Mouse (Mus musculus) embryonic fibroblast, embryonic 13.5 days (primary cell): ENCODE measurements at regions not wholly inside any gene's neighbourhood (a gene's known extent, or its start where the extent isn't known, plus 50 kb on each side); places are given as distances from the start of the nearest gene placed in this dataset.

ENCODE experiments used
- CTCF ChIP-seq: IDR thresholded peaks from 2 replicates; pipeline ENCODE4 v1.5.1; 2011; ENCODE audit warnings: mild to moderate bottlenecking, control low read depth, low read length, moderate library complexity, borderline replicate concordance; ENCODE audit not compliant: insufficient read depth
- POLR2A ChIP-seq: IDR thresholded peaks from 2 replicates; pipeline ENCODE4 v1.6.1; 2011; ENCODE audit warnings: low read depth, mild to moderate bottlenecking, control low read depth, low read length, moderate library complexity

DNA sequence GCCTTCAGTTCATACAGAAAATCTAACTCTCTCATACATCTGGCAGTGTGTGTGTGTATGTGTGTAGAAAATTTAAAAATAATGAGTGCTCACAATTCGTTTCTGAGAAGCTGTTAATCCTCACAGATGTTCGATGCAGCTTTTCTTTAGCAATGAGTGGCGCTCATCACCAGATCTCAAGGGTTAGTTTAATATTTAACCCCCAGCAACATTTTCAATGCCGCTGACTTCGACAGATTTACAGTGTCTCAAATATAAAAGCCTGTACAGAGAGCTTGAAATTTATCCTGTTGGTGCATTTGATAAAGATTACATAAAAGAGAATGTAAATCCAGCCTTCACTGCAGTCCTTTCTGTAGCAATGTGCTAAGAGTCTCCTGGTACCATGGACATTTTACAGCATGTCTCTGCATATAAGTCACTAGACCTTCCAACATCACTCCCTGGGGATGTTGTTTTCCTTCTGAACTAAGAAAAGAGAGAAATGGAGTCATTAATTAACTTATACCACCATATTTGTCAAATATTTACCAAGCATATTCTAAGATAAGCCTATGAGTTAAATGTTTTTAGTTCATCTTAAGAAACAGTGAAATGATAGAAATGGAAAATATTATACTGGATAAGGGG, 670.8 kb upstream of the Kirrel3 start:
- TF ChIP-seq POLR2A (no peak), CTCF (no peak)
